Mouse (Mus musculus): ENCODE data around the gene Cchcr1.

DNA sequence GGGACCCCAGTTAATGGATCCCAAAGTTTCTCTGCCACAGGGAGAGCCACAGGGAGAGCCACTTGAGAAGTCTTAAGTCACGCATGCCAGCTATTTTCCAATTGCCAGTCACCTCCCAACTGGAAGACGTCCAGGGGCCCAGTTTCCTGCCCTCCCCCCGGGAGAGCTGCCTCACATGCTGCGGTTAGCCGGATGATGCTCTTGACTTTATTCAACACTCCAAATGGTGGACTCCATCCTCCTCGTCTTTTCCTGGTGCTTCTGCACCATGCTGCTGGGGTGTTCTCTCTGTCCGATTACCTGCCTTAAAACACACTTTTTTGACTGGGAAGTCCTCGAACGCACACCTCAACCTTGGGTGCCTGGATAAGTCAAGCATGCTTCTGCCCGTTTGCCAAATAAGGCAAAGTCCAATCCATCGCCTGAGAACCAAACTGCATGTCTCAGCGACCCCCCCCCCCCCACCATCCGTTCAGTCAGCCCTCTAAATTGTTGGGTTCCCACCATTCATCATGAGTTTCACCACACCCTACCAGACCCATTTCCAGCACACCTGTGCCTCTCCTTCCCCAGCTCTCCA is 39.4 kb downstream of the Cchcr1 start:
- TF ChIP-seq EP300 (IDR thresholded peaks at IDR 0.05) (no peak), CTCF (IDR thresholded peaks at IDR 0.05) (no peak)

All from lung, postnatal 0 days (tissue).